Mouse (Mus musculus): ENCODE measurements at regions not wholly inside any gene's neighbourhood (a gene's known extent, or its start where the extent isn't known, plus 50 kb on each side); places are given as distances from the start of the nearest gene placed in this dataset.
"Not testable (repeated sequence)": the region's sequence is repeated elsewhere in the genome, so short reads cannot be mapped to it uniquely, and the experiment has no call there.

DNA sequence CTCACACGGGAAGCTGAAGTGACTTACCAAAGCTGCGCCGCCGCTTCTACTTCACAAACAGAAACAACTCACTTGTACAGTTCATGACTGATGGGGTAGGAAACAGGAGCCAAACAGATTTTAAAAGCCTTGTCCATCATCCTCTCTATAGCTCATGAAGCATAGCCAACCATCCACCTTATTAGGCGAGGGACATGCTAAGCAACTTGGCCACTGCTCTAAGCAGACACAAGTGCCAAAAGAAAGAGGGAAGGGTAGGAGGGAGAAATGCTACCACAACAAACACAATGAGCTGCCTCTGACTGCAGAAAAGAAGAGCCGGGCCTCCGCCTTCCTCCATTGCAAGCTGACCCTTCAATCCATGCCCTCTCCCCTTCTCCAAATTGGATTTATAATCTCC is 179.9 kb downstream of the Dhx15 start:
- DNase-seq: no peak

DNA sequence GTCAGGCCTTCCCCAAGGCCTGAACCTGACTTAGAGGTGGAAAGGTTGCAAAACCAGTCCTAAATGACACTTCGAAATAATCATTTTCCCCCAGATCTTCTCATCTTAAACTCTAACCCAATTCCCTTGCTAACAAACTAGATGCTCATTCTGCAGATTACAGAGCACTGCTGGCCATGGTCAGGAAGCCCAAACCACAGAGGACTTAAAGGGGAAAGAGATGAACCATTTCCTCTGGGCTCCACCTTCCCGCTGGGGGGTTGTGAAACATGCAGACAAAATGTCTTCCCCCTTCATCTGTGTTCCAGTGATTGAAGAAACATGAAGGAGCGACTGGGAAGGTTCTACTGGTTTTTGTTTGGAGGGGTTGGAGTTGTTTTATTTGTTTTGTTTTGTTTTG is 181.4 kb downstream of the Dhx15 start:
- DNase-seq: no peak

DNA sequence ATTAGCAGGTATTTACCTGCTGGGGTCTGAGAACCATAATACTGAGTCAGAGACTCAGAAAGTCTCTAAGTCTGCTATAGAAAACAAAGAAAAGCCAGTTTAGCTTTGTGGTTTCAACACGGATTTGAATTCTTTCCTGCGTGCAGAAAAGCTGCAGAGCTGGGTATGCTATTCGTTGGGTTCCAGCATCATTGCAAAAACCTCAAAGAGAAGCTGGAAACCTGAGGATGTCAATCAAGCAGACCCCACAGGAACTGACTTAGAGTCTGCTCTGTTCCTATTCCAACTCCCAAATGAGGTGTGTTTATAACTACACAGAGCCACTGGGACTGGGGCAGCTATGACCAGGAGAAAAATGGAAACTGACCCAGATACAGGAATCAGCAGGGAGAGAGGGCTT is 183.5 kb downstream of the Dhx15 start:
- no peak for DNase-seq

DNA sequence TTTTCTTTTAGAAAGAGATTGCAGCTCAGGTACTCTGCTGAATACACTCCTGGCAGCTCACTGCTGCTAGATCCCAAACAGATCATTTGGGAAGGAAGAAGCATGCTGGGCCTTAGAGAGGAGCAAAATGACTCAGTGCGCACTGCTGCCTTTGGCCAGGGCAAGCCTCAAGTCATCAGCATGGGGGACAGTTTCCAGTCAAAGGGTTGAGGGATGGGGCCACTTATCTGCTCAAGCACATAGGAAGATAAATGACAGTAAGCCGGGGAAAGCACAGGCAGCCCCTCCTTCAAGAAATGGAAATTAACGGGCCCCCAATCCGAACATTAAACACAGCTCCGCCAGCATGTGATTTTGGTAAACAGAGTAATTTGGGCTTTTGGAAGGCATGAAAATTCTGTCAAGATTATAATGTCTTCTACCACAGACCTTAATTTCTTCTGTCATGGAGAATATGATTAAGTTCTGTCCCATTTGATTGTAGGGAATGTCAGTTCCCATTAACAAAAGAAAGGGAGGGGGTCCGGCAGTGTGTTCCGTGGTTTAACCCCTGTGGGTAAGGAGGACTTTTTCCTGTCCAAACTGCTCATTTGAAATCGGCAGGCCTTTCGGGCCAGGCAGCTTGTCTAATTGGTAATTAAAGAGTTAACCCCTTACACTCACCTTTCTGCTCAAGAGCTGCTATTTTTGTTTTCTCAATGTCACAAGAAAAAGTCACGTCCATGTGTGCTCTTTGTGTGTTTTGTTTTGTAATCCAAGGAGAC is 199.3 kb downstream of the Dhx15 start:
- DNase-seq: no peak

DNA sequence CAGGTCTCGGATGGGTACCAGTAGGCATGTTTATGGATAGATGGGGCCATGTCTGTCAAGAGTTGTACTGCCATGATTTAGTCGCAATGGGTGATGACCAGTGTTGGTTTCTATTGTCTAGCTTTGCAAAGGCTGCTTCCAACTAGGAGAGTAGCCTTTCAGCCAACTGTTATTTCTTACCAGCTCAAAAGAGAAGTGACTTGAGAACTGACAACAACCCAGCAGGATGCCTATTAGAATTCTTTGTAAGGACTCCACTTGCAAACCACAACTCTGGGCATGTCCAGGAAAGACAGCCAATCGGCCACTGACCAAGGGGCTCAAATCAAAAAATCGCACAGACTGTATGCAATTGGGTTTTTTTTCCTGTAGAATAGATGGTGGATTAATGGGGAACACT is 200.9 kb downstream of the Dhx15 start:
- no peak for DNase-seq

DNA sequence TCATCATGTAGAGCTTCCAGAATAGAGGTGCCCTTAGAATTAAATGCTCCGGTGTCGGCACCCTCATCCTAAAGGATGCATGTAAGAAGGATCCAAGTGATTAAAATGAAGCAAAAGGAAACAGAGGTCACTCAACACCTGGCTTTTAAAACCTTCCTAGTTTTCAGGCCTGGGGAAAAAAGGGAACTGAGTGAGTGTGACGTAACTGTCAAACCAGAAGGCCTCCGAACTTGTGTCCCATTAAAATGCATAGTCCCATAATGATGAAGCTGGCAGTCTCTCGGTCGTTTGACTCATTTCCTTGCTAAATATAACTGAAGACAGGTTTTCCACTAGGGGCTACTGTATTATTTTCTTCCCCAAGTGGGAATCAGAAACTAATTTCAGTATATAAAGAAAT is 201.4 kb downstream of the Dhx15 start:
- DNase-seq: no peak

DNA sequence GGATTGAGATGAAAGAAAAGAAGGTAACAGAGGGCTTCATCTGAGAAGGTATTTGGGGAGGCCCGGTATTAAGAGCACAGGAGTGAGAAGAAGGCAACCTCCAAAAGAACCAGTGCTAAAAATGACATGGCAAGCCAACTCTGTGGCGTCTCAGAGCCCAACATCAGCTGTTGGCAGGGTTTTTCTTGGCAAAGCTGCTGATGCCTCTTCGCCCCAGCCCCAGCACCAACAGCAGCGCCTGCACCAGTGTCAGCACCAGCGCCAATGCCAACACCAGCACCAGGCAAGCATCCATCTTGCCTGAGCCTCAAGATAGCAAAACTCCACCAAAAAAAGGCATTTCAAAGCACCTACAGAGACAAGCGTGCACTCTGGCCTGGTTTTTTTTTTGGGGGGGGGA is 205.3 kb downstream of the Dhx15 start:
- DNase-seq: no peak

DNA sequence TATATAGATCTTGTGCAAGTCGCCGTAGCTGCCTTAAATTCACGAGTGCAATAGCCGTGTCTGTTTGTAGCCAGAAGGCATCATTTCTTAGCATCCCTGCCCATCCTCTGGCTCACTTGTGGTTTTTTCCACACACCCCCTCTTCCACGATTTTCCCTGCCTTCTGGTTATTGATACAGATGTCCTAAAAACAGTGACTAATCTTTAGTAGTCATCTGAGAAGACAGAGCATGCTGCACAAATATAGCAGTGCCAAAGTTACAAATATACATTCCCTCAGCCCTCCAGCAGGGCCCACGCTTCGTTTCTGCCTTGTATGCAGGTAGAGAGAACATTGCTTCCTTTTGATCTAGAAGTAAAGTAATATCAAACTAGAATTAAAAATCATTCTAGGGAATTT is 207.5 kb downstream of the Dhx15 start:
- no peak for DNase-seq

DNA sequence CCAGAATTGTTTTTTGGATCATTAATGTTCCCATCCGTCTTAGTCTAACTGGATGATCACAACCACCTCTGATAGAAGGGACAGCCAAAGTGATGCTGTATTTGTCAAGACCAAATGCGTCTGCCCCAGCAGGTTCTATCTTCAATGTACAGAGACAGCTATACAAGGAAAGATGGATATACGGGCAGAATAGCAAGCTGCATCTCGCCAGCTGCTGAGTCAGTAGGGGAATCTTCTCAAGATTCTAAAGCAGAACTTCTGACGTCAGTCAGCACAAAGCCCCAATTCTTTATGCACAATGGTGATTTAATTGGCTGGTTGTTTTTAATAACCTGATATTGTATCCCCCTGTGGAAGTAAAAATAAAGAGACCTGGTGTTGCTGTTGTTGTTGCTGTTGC is 209.4 kb downstream of the Dhx15 start:
- DNase-seq: no peak

DNA sequence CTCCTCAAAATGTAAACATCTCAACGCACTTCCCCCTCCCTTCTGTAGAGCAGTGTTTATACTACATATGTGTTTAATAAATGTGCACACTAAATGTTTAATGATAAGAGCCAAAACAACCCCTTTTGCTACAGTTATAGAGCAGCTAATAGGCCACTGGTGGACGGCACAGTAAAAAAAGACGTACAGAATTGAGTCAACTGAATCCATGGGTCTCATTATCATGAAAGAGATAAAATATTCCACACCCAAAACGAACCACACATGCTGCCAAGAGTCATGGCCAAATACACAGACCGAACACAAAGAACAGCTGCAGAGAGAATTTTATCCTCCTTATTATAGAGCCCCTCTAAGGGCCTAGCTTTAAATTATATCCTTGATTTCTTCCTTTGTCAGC is 237.8 kb downstream of the Dhx15 start:
- no peak for DNase-seq

DNA sequence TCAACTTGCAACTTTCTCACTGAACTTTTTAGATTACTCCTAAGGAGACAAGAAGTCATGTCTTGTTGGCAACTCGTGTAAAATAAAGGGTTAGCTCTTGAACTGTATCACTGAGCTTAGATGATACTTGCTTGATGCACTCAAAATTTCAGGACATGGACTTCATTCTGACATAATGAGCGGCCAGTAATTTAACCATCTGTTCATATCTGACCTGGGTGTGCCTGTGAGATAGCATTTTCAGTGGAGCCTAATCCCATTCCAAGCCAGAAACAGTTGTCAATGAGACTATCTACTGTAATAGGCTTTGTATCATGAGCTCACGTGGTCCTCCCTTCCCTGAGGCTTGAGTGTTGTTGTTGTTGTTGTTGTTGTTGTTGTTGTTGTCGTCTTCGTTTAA is 240.3 kb downstream of the Dhx15 start:
- DNase-seq: no peak

DNA sequence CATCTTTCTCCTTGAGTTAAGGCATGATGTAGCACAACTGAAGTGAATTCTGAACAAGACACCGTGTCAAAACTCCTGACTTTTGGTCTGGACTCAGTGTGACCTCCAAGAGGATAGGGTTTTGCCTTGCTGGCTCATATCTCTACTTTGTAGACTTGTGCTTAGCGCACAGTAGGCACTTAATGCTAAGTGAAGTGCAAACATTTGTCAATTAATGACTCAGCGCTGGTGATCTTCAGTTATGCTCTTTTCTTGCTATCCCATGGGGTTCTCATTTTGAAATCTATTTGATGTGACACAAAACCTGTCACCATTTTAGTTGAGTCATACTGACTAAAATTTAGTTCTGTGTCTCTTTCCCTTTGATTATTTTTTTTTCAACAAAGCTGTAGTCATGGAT is 244.3 kb downstream of the Dhx15 start:
- no peak for DNase-seq

DNA sequence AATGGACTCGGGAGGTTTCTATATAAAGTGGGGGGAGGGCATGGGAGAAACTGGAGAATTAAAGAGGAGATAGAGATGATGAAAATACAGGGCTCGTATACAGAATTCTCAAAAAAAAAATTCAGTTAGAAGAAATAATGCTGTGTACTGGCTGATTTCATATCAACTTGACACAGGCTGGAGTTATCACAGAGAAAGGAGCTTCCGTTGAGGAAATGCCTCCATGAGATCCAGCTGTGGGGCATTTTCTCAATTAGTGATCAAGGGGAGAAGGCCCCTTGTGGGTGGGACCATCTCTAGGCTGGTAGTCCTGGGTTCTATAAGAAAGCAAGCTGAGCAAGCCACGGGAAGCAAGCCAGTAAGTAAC is 248.4 kb downstream of the Dhx15 start:
- DNase-seq: not testable (repeated sequence)

DNA sequence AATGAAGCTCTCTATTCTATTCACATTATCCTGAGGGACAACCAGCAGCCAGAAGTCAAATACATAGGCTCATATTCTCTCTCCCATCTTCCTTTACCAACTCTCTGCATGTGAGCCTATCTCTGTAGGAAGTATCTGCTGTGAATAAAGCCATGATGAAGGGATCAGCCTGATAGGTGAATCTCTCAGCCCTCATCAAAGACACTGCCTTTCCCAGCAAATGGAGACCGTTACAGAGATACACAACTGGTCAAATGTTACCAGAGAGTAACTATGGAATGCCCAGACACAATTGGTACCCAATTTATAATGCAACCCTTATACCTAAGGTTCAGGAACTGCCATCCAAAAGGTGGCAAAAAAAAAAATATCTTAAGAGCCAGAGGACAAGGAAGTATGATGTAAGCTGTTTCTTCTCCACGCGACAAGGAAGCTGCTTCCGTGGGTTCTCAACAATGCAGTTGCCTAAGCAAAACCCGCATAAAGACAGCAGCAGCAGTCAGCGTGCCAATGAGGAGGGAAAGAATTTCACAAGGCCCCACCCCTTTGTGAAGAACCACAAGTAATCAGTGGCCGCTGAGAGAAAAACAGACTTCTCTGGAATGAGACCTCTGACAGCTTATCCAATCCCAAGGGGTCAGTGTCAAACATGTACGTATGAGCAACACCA is 248.9 kb downstream of the Dhx15 start:
- no peak for DNase-seq

DNA sequence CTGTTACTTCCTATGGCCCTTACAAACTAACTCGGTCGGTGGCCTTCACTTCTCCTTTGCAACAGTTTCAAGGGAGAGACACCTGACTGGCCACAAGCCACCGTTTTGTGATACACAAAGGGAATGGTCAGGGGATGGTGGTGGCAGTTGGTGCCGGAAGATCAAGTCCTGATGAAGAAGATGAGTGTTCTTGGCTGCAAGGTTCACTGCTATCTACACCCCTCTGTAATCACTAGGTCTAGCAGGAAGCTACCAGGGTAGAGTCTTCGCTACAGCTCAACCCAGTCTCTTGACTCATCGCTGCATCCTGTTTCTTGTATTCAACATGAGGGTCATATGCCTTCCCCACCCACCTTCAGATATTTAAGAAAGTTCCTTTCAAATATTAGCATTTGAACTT is 251.5 kb downstream of the Dhx15 start:
- no peak for DNase-seq

DNA sequence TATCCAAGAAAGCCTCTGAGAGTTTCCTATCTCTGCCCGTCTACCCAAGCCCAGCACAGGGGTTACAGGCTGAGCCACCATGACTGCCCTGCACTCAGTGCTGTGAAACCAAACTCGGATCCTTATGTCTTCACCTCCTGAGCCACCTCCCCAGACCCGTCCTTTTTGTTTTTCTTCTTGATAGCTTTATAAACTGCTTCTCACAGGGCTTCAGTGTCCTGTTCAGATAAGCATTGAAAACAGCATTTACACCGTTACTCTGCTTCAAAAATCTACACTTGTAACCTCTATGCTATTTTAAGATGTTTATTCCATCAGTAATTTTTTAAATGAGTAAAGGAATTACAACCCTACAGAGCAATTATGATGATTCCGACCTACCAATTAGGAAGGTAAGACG is 253.0 kb downstream of the Dhx15 start:
- no peak for DNase-seq

DNA sequence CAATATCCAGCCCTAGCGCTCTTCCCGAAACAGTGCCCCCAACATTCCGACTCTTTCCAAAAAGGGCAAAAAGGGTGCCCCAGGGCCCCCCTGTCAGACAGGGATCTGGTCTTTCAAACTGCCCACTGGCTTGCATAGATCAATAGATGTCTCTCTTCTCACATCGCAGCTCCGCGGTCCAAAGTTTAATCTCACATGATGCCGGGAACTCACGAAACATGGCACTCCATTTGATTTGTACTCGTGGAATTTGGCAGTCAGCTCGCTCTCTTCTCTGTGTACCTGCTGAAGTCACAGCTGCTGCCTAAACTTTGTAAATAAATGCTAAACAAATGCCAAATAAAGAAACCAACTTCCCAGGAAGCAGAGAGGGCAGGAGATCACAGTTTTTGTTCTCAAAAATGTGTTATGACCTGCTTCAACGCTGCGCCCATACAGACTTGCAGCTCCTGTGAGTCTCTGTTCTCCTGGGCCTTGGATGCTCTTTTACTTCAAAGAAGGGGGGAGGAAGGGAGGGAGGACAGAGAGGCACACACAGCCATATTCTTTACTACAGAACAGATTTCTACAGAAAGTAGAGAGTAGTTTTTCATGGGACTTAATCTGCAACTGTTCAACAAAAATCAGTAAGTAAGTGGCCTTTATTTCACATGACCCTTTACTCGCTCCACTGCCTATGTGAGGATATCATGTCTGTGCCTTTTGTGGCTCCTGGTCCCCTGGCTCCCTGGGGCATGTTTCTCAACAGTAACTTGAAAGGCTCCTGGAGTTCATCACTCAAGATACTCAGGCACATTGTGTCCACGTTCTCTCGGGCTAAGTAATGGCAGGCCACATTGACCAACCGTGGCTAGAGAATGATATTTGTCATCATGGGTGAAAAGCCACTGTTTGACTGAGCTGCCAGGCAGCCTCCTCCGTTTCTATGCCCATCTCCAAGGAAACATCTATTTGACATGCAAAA is 254.6 kb downstream of the Dhx15 start:
- no peak for DNase-seq

DNA sequence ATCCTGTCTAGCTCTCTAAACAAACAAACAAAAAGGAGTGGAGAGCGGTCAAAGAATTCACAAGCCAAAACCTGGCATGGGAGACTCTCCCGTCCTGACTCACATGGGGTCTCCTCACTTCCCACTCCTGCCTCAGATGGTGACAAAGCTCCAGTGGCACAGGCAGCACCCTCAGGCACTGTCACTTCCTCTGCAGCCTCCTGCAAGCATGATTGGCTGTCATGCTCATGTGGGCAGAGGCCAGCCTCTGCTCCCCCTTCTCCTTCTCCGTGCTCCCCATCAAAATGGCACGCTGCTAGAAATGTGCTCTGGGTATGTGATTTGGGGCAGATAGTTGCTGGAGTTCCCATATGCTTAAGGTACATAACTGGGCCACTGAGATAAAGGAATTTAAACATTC is 255.4 kb downstream of the Dhx15 start:
- no peak for DNase-seq

DNA sequence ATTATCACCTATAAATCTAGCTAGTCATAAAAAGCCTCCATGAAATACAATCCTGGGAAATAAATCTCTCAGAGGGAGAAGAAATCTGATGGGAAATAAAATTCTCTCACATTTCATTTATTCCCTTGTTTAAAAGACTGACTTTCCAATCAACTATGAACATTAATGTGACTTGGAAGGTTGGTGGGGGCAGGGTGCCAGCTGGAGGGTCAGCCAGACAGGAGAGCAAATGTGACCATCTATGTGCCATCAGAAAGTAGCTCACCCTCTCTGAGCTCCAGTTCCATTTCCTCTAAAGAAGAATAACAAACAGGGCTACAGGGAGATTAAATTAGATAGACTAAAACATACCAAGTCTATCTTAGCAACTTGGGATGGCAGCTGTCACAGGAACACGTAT is 257.0 kb downstream of the Dhx15 start:
- DNase-seq: no peak

DNA sequence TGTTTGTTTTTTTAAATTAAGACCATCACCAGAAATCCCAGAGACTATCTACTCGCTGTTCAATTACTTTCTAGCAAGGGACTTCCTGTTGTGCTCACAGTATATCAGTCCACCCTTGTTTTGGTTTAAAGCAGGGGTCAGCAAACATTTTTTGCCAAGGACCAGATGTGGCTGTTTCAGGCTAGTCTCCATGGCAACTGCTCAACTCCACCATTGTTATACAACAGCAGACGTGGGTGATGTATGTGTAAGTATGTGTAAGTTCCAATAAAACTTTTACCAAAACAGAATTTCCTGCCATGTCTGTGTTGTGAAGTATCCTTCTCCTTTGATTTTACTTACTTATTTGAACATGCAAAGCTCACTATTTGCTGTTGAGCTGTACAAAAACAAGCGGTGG is 259.9 kb downstream of the Dhx15 start:
- no peak for DNase-seq

DNA sequence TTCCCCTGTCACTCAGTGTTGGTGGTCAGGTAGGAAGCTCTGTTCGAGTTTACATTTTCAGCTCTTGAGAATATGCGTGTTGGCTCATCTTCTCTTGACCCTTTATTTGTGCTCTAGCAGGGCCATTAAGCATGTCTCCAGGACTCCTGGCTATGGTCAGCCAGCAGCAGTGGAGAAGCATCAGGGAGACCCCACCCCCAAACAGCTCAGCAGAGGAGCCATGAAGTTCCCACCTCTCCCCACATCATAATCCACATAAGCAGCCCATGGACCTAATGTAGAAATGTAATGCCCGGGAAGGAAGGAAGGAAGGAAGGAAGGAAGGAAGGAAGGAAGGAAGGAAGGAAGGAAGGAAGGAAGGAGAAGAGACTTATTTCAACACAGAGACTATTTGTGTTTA is 261.5 kb downstream of the Dhx15 start:
- no peak for DNase-seq

DNA sequence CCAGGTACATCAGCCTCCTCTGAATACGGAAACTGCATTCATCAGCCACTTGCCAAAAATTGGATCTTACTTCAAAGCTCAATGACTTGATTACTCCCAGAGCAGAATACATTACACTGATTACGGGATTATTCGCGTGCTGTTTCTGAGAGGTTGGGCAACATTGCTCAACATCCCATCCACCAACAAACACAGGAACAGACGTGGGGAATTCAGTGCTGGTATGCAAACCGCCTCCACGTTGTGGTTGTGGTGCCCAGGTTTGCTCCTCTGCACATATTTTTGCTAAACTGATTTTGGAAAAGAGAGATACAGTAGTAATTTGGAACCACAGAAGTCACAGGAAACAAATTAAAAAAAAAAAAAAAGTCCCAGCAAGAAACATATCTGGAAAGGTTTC is 266.9 kb downstream of the Dhx15 start:
- DNase-seq: no peak

DNA sequence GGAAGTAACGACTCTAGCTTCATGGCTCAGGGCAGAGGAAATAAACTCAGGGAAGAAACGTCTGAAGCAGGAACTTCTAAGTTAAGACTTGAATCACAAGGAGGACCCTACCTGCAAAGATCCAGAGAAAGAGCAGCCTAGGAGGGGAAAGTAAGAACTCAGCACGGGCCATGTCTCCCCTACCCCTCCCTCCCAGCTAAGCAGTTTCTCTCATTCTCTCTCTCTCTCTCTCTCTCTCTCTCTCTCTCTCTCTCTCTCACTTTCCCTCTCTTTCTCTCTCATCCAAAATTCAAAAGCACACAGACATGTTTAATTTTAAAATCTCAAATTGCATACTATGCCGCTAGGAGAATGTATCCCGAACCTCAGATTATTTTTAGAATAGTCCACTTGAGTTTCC is 267.3 kb downstream of the Dhx15 start:
- no peak for DNase-seq

DNA sequence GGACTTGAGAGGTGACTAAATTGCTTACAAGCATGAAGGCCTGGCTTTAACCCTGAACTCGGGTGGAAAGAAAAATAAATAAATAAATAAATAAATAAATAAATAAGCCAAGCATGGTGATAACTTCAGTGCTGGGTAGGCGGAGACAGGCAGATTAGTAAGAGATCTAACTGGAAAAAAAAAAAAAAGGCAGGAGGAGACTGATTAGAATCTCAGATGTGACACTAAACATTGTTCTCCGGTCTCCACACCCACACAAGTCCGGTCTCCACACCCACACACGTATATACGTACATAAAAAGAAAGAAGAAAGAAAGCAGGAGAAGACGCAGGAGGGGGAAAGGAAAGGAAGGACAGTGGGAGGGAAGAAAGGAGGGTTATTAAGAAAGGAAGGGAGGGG is 267.8 kb downstream of the Dhx15 start:
- DNase-seq: no peak
